ENCODE assay signal across 13 mouse cellular contexts in genomic region chr15:83059233-83059660, GRCm38 (mm10). TPM values are rescaled to one million over a fixed set of nuclear protein-coding genes. Genes with fewer than 3 reads are reported as not detected.
DNase-seq lines count a peak whose midpoint lies in the region; ATAC-seq and TF ChIP-seq lines count a peak whose summit lies in the region.
"Had no signal": no experiment of that assay in that cellular context is flagged by ENCODE, and none has a peak within 500 bp of the region (broad histone marks: within the 10 kb centered on the region; RNA-seq: fewer than 3 reads in every experiment).

No protein-coding gene starts in this region.

- peak overlapping the region; percentile 71 for H3K27ac ChIP-seq in forebrain, embryonic 16.5 days (ENCODE audit: low read length)
- no peak overlapping the region for H3K27ac ChIP-seq in liver, postnatal 0 days (ENCODE audit: low read depth)
- H3K27ac ChIP-seq in intestine, postnatal 0 days (ENCODE audit: low read depth, low read length), result no peak overlapping the region
- H3K27ac ChIP-seq: limb, embryonic 12.5 days had no signal

- ATAC-seq in forebrain, embryonic 16.5 days, result peak; percentile 43
- no peak for ATAC-seq in liver, postnatal 0 days
- no peak for ATAC-seq in intestine, postnatal 0 days

- H3K27me3 ChIP-seq in forebrain, embryonic 16.5 days (replicated peaks; ENCODE audit: control insufficient read depth, insufficient read depth, low read length), result no peaks in the 10 kb centered on the region
- H3K27me3 ChIP-seq in liver, postnatal 0 days (ENCODE audit: insufficient read depth, low read length), result peaks cover 26% of the 10 kb centered on the region
- H3K27me3 ChIP-seq in intestine, postnatal 0 days (replicated peaks; ENCODE audit: control insufficient read depth, insufficient read depth, low read length), result 0 out of 2 replicates have a peak, but pooled peaks cover 8% of the 10 kb centered on the region

- H3K4me1 ChIP-seq in forebrain, embryonic 16.5 days (replicated peaks; ENCODE audit: control insufficient read depth, insufficient read depth, low read length), result peaks cover 32% of the 10 kb centered on the region
- H3K4me1 ChIP-seq in liver, postnatal 0 days (ENCODE audit: insufficient read depth), result peaks cover 4% of the 10 kb centered on the region
- no peaks in the 10 kb centered on the region; the same call in 1 of the 2 replicates for H3K4me1 ChIP-seq in intestine, postnatal 0 days (replicated peaks; ENCODE audit: control insufficient read depth, insufficient read depth, low read length)

- no peak overlapping the region for H3K4me2 ChIP-seq in forebrain, embryonic 16.5 days (ENCODE audit: low read length)
- H3K4me2 ChIP-seq in liver, postnatal 0 days (ENCODE audit: low read depth, low read length), result no peak overlapping the region
- H3K4me2 ChIP-seq in intestine, postnatal 0 days (replicated peaks; ENCODE audit: low read depth), result no peak overlapping the region
- H3K4me2 ChIP-seq: limb, embryonic 12.5 days had no signal

- no peak for TF ChIP-seq CTCF in liver, postnatal 0 days (IDR thresholded peaks at IDR 0.05; ENCODE audit: low read depth)
- TF ChIP-seq CTCF in intestine, postnatal 0 days (IDR thresholded peaks at IDR 0.05; ENCODE audit: low read depth), result no peak

- no peaks in the 10 kb centered on the region for H3K36me3 ChIP-seq in forebrain, embryonic 16.5 days (ENCODE audit: control insufficient read depth, insufficient read depth)
- H3K36me3 ChIP-seq in liver, postnatal 0 days (replicated peaks; ENCODE audit: insufficient read depth, low read length), result no peaks in the 10 kb centered on the region
- H3K36me3 ChIP-seq in intestine, postnatal 0 days (ENCODE audit: control insufficient read depth, insufficient read depth), result no peaks in the 10 kb centered on the region
- H3K36me3 ChIP-seq: limb, embryonic 12.5 days had no signal

- no peak overlapping the region for H3K4me3 ChIP-seq in forebrain, embryonic 16.5 days (replicated peaks; ENCODE audit: low read length)
- H3K4me3 ChIP-seq in liver, postnatal 0 days (ENCODE audit: low read depth, low read length), result no peak overlapping the region
- no peak overlapping the region for H3K4me3 ChIP-seq in intestine, postnatal 0 days (ENCODE audit: low read depth, low read length)
- H3K4me3 ChIP-seq: limb, embryonic 12.5 days had no signal

- WGBS in forebrain, embryonic 16.5 days, result 32% methylated on average over 5 of the region's 5 CpGs
- WGBS in liver, postnatal 0 days (ENCODE audit: insufficient replicate concordance), result 26% methylated on average over 5 of the region's 5 CpGs
- WGBS in intestine, postnatal 0 days, result 66% methylated on average over 5 of the region's 5 CpGs

- H3K9ac ChIP-seq in forebrain, embryonic 16.5 days (replicated peaks; ENCODE audit: low read depth, low read length), result no peak overlapping the region
- H3K9ac ChIP-seq in liver, postnatal 0 days (replicated peaks), result no peak overlapping the region
- no peak overlapping the region for H3K9ac ChIP-seq in intestine, postnatal 0 days (ENCODE audit: low read depth, low read length)
- H3K9ac ChIP-seq: limb, embryonic 12.5 days had no signal

- peak; percentile 55; the same call in 1 of the 2 replicates for TF ChIP-seq EP300 in liver, postnatal 0 days (IDR thresholded peaks at IDR 0.05; ENCODE audit: low read depth)

- DNase-seq in embryo, embryonic 10 days (ENCODE audit: low spot score), result peak; percentile 48
- DNase-seq in embryo, embryonic 9.5 days (ENCODE audit: extremely low spot score), result no peak
- peak; percentile 28 for DNase-seq in NIH3T3 (ENCODE audit: low read depth)
- DNase-seq in liver, postnatal 0 days, result no peak
- DNase-seq in lung, postnatal 36 days, result no peak
- no peak for DNase-seq in layer of hippocampus, postnatal 25 days (ENCODE audit: extremely low spot score in 1 of 2, low spot score in 1 of 2)
- DNase-seq: cerebellum, adult 11 months; gastrocnemius, postnatal 10 days; kidney, adult 2 months; layer of hippocampus, adult 9-11 months had no signal

- no peaks in the 10 kb centered on the region for H3K9me3 ChIP-seq in forebrain, embryonic 16.5 days (ENCODE audit: control insufficient read depth, low read length)
- H3K9me3 ChIP-seq in liver, postnatal 0 days (ENCODE audit: low read length), result 0 out of 2 replicates have a peak, but pooled peaks cover 4% of the 10 kb centered on the region
- no peaks in the 10 kb centered on the region for H3K9me3 ChIP-seq in intestine, postnatal 0 days (ENCODE audit: control insufficient read depth)
- H3K9me3 ChIP-seq: limb, embryonic 12.5 days had no signal

RNA-seq across cellular contexts. Expression of gene Nfam1, which starts 26.1 kb away (rescaled TPM):
- polyA plus RNA-seq in forebrain, embryonic 16.5 days (2015; fragmentation: Nextera tagmentation; extraction: Ambion mirVana), result 1.5 and 1.7 TPM in 2 replicates
- polyA plus RNA-seq in liver, postnatal 0 days (2015; fragmentation: Nextera tagmentation; extraction: Ambion mirVana), result 9.4 and 10.4 TPM in 2 replicates
- polyA plus RNA-seq in intestine, postnatal 0 days (2015; fragmentation: Nextera tagmentation; extraction: Ambion mirVana), result 1.1 and 1.2 TPM in 2 replicates
- total RNA-seq in layer of hippocampus, postnatal 25 days (2021), result 1 to 10 TPM; 2.5 to 2.7 TPM

RNA-seq across cellular contexts. Expression of gene Serhl, which starts 30.1 kb away (rescaled TPM):
- polyA plus RNA-seq in forebrain, embryonic 16.5 days (2015; fragmentation: Nextera tagmentation; extraction: Ambion mirVana), result 24.6 and 30.2 TPM in 2 replicates
- polyA plus RNA-seq in liver, postnatal 0 days (2015; fragmentation: Nextera tagmentation; extraction: Ambion mirVana), result 24.2 and 24.3 TPM in 2 replicates
- polyA plus RNA-seq in intestine, postnatal 0 days (2015; fragmentation: Nextera tagmentation; extraction: Ambion mirVana), result 58.5 and 65.6 TPM in 2 replicates
- total RNA-seq in layer of hippocampus, postnatal 25 days (2021), result 1 to 10 TPM; 8.4 to 9.4 TPM

Comparison
In these comparisons a context has a peak if more than half of its experiments do, and no peak if none do; other contexts are left out.
1. DNase-seq: peak in embryo, embryonic 10 days (single experiment) and NIH3T3 (single experiment); none in embryo, embryonic 9.5 days (single experiment), liver, postnatal 0 days (single experiment), lung, postnatal 36 days (single experiment) and layer of hippocampus, postnatal 25 days (0 of 2).